Mouse (Mus musculus): Measurements from ENCODE around the gene Nlgn2. TPM values are rescaled to one million over a fixed set of nuclear protein-coding genes. Genes with fewer than 3 reads are reported as not detected.

Nlgn2 gene
- total RNA-seq (2021) = 10 to 100 TPM; 11.0 to 11.6 TPM

DNA sequence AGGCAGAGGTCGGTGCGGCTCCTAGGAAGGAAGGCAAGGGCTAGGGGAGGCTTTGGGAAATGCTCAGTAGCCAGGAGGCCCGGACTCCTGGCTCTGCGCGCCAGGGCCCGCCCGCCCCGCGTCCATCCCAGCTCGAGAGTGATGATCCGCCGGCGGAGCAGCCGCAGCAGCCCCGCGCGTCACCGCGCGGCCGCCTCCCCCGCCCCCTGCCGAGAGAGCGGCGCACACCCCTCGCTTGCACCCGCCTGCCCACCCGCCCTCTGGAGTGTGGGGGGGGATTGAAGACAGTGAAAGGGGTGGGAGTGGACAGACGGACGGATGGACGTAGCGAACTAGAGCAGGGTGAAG, at the start of gene Nlgn2:
Nlgn2 (minus strand) TSS at position 181 of the 348 bp plus-strand sequence.
- no peak for DNase-seq

DNA sequence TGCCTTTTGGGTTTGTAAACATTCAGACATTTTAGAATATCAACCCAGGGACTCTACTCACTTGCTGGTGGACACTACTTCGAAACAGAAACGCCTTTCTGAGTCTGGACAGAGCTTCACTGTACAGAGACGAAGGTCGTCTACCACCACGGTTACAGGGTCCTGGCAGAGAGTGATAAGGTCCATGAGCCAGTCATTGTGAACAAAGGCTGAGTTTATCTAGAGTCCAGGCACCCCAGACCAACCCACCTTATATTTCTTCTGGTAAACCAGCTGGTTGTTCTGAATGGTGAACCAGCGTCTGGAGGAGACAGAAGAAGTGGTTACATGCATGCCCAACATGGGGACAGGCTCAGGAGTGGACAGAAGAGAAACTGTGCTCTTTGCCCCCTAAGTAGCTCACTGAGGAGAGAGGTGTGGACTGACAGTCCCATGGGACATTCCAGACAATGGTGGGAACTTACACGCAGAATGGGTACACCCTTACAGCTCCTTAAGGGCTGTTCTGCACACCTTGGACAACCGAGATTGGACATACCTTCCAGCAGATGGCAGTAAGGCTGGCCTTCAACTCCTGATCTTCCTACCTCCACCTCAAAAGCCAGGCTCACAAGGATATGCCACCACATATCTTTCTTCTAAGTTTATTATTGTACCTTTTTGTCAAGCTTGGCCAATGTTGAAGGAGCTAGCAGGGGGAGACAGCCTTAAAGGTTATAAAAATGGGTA, 49.5 kb upstream of the Nlgn2 start:
- no peak for DNase-seq

DNA sequence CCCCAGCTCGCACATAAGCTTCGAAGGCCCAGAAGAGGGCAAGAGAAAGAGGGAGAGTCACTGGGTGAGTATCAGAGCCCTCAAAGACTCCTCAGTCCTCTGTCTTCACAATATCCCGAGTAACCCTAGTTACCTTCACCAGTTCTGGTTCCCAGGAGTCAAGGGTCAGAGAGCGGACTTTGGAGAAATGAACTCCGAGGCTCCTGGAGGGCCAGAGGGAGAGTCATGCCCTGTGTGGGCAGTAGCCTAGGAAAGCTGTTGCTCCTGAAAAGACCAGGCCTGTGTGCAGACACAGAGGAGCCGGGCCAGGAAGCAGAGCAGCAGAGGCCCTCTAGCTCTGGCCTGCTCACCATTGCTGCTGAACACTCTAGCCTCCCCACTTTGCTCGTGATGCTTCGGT, 47.1 kb upstream of the Nlgn2 start:
- no peak for DNase-seq

DNA sequence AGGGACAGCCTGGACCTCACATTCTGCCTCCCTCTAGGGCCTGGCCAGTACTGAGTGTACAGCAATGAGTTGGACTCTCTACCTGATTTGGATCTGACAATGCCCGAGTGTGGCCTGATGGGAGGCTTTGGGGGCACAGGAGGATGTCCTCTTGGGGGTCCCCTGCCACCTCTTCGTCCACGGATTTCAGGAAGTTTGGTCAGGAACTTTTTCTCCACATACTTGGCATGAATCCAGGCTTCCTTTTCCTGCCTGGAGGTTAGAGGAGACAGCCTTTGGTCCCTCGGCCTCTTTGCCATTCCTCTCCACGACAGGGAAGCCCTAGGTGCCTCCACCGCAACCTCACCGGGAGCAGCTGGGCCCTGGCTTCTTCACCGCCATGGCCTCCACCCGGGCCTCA, 46.7 kb upstream of the Nlgn2 start:
- DNase-seq = no peak

DNA sequence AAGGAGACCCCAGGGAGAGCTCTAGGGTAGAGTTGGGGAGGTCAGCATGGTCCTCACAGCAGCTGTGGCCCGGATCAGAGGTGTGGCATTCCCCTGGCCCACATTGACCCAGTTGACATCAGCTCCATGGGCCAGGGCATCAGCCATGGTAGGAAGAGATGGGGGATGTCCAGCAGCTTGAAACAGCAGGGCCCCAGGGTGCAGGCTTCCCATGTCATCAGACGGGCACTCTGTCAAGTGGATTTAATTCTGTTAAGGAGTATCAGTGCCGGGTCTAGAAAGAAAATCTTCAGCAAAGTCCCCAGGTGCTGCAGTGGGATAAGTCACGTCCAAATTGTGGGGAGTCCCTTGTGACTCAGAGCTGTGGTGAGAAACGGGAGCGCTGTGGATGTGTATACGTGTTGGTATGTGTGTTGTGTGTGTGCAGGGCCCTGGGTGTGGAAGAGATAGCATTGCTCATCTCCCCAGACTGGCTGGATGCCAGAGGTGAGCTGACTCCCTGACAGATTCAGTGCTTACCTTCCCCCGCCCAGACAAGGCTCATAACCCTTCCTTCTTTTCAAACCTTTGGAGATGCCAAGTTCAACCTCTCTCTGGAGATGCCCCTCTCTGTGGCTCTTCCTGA, 46.1 kb upstream of the Nlgn2 start:
- peak; percentile 37 for DNase-seq

DNA sequence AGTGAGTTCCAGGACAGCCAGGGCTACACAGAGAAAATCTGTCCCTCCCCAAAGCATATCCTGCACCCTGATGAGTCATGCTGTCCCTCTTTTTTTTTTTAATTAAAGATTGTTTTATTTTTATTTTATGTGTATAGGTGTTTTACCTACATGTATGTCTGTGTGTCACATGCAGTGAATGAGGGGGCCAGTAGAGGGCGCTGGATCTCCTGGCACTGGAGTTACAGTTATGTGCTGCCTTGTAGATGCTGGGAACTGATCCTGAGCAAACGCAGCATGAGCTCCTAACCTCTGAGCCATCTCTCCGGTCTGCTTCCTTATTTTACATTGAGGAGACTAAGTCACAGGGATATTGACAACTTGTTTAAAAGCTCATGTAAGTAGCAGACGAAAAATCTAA, 45.5 kb upstream of the Nlgn2 start:
- peak; percentile 41 for DNase-seq

DNA sequence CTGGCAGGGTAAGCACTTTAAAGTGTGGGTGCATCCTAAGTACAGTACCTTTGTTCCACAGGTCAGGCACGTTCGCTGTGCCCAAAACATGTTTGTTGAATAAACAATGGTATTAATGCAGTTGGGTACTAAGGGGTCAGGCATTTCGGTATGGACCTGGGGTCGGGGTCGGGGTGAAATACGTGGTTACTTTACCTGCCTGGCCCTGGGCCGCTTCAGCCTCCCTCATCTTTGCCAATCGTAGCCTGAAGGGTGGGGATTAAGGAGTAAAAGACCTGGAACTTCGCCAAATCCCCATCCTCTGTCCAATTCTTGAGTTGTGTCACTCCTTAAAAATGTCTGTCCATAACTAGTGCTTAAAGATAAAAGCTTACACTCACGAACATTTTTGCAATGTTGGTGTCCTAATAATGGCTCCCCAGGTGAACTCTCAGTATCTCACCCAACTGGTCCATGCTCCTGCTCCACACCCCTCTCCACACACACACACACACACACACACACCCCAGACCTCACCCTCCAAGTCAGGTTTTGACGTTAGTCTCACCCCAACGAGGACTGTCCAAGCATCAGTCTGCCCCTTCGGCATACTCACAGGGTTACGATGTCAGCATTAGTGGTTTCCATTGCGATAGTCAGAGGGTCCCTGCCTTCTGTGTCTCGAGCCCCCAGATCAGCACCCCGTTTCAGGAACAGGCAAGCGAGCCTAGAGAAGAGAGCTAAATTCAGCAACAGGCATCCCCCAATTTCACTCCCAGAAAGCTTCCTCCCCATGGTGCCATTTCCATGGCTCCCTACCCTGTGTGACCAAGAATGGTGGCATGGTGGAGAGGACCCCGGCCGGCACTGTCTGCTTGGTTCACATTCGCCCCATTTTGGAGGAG, 44.4 kb upstream of the Nlgn2 start:
- DNase-seq = no peak

DNA sequence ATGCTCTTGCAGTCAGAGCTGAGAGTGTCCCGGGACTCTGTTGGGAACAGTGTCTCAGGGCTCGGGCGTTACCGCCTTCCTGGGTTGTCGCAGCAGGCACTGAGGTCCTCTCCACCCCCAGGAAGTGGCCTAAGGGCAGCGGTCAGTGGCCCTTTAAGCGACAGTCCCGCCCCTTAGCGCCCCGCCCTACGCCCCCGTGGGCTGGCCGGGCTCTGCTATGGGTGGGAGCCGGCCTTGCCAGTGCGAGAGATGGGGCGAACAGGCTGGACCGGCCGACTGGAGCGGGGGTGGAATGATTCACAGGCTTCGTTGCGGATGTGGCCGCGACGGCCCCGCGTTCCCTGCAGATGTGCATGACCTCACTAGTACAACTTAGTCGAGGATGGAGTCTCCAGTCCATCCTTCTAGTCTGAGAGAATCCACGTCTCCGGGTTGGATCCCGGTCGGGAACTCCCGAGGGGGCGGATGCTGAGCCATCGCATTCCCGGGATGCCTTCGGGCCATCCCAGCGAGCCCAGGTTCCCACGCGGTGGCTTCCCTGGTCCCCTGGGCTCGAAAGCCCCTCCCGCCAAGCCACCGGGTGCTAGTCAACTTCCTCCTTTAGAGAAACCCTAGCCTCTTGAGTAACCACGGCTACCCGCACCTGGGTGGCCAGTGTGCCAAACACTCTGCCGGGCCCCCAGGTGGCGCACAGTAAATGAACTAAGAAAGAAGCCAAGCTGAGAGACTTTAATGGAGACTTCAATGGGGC, 43.4 kb upstream of the Nlgn2 start, which contains the start of gene Kctd11:
Kctd11 (minus strand) TSS at position 554 of the 751 bp plus-strand sequence.
- peak; percentile 91 for DNase-seq

DNA sequence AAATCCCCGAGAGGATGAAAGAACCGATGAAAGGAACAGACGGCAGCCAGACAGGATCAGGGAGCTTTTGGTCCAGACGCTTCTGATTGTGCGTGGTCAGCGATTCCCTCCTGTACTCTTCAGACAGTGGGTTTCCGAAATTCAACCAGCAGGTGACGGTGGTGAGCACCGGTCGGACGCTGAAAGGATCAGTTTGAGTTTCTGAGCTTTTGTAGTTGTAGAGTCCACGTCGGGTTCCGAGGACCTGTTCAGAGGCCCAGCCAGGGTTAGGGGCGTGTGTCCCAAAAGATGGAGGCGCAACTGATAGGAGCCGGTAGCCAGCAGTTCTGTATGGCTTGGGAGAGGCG, 42.9 kb upstream of the Nlgn2 start:
- DNase-seq = peak; percentile 82

DNA sequence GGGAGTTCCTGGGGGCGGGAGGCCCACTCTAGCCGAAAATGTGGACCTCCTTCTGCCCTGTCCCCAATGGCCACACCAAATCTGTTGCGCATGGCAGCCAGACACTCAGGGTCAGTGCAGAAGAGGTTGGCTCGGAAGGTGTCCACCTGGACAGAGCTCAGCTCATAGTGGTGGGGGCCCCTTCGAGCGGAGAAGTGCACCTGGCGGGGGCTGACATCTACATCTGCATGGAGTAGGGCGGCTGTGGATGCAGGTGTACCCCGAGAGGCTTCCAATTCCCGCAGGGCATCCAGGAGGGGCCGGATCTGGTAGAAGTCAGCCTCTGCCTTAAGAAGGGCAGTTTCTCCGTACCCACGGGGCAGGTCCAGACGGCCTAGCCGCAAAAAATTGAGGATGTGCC, 42.1 kb upstream of the Nlgn2 start:
- DNase-seq = no peak

DNA sequence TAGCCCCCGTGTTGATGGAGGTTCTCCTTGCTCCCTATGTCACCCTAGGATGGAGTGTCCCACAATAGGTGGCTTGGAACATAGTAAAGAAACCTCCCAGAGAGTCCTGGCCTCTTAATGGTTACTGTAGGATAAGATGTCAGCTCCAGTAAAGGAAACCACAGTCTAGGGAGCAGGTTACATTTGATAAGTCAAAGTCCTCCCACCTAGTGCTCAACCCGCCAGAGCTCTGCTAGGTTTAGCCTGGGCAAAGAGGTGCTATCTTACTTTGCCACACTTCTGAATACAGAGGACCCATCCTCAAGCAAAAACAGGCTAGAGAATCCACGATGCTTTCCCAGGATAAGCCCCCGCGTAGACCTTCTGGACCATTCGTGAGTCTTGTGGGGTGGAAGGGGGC, 41.4 kb upstream of the Nlgn2 start:
- no peak for DNase-seq

DNA sequence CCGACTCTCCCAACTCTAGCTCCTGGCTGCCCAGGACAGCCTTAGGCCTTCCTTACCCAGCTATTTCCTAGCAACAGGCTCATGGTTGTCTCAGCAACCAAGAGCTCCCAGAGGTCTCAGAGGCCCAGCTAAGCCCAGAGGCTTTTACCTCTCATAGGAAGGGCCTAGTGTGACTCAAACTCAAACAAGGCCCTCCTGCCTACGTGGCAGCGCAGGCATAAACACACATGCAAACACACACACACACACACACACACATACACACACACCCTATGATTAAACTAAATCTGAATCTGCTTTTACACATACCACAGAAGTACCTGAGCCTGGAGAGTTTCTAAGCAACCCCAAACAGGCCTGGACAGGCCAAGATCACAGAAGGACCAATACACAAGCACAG, 40.8 kb upstream of the Nlgn2 start:
- DNase-seq = no peak

DNA sequence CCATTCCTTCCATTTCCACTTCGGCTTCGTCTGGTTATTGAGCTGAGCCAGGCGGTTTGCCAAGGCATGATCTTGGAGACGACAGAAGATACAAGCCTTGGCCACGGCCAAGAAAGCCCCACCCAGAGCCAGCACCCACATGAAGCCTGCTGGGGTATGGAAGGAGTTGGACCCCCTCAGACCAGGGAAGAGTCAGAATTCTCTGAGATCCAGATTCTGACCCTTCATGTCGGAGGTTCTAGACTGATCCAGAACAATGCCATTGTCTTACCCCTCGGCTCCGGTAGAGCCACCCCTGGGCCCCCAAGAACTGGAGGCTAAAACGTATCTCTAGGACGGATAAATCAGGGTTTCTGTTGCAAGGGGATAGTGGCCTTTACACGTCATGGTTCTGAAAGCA, 40.3 kb upstream of the Nlgn2 start, which contains the start of gene Tmem95:
Tmem95 (minus strand) TSS at position 141 of the 400 bp plus-strand sequence.
- DNase-seq = peak; percentile 23

DNA sequence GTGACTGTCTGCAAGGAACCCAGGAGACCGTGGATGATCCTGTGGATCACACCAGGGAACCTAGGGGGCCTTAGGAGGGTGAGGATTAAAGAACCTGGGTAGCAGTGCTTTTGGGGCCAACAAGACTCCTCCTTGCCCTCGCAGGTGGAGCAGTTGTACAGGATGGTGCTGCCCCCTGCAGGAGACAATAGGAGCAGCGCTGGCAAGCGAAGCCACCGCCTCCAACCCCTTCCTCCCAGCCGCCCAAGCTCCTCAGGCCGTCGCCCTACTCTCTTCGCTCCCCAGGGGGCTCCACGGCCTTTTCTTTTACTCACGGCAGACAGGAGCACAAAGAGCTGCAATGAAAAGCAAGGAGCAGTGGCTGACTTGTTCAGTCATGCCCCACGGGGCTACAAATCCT, 39.3 kb upstream of the Nlgn2 start:
- DNase-seq = peak; percentile 95

DNA sequence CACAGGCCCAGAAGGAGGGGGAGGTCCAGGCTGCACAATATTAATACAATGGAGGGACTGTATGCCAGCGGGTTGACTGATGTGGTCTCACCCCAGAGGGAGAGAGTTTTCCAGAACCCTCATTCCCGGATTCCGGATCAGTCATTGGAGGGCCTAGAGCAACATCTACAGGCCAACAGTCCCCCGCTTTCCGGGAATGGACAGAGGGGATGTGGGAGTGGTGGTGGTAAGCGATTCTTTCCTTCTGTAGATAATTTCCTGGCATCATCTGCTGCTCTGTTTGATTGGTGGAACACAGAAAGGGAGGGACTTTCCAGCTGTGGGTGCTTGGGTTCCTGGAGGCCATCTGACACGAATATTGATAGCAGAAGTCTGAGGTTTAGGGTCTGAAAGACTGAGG, 38.6 kb upstream of the Nlgn2 start:
- peak; percentile 73 for DNase-seq

DNA sequence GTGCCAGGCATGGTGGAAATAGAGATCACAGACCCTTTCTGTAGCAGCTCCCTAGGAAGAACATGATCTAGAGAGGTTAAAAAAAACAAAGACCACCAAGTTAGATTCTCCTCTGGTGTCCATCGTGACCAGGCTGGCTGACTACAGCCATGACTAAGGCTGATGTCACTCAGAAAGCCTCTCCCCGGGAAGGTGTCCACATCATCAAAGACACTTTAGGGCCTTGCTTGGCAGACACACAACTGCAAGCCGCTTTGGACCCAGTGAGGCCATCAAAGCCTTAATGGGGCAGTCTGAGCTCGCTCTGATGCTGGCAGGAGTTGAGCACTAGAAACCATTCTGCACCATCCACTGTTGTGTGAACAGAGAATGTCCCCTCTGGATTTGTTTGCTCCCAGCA, 34.9 kb upstream of the Nlgn2 start:
- DNase-seq = no peak

DNA sequence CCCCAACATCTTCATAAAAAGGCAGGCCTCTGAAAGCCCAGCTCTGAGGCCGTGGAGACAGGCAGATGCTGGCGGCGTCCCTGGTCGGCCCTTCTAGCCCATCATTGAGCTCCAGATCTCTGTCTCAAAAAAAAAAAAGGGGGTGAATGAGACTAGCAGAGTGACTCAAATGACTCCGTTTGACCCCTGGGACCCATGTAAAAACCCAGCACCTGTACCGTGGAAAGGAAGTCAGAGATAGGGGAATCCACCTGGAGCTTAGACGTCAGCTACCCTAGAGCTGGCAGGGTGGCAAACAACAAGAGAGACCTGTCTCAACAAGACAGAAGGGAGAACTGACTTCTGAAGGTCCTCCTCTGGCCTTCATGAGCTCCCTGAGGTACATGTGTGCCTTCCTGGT, 34.2 kb upstream of the Nlgn2 start:
- no peak for DNase-seq

DNA sequence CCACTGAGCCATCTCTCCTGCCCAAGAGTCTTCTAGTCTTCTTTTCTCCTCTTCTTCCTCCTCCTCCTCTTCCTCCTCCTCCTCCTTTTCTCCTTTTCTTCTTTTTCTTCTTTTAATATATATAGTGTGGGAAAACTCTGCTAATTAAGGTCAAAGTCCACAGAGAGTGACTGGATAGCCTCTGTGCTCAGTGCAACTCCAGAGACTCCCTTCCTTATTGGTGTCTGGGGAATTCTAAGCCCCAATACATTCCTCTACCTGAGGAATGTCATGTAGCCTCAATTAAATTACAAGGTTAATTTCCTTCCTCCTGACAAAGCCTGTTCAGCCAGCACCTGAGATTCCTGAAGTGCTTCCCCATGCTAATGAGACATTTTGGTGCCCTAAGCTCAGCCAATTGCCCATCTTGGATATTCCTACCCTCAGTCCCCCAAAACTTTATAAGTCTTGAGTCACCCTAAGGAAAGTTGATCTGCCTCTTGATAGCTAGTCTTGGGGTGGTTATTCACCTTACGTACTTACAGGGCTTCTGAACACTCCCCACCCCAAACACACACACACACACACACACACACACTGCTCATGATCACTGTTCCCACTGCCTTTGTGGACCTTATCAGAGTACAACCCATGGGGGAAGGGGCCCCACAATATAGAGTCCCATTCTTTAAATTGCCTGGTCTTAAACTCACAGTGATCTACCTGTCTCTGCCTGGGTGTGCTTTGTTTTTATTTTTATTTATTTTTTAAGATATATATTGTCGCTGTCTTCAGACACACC, 32.9 kb upstream of the Nlgn2 start:
- DNase-seq = no peak

DNA sequence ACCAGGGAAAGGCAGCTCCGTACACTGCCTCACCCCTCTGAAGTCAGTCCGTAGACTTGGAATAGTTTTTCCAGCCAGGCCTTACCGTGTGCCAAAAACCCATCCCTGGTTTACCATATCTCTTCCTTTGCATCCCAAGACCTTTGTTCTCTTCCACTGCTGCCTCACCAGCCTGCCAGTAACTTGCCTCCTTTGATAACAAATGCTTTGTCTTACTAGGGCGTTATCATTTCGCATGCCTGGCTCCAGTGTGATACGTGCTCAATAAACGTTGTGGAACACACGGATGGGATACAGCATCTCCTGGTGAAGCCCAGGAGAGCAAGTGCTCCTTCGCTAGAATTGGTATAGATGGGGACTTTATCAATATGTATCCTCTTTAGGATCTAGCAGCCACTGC, 29.8 kb upstream of the Nlgn2 start:
- DNase-seq = no peak

DNA sequence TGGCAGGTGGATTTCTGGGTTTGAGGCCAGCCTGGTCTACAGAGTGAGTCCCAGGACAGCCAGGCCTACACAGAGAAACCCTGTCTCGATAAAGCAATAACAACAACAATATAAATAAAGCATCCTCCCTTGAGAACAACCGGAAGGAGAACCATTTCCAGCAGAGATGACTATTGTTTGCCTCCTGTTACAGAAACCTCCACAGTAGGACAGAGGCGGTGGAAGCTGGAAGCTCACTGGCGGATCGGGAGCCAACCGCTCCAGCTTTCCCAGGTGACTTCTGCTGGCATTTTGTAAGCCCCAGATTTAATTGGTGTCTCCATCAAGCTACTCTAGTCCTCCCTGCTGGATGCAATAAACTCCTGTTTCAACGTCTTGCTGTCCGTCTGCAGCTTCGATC, 28.0 kb upstream of the Nlgn2 start:
- no peak for DNase-seq

DNA sequence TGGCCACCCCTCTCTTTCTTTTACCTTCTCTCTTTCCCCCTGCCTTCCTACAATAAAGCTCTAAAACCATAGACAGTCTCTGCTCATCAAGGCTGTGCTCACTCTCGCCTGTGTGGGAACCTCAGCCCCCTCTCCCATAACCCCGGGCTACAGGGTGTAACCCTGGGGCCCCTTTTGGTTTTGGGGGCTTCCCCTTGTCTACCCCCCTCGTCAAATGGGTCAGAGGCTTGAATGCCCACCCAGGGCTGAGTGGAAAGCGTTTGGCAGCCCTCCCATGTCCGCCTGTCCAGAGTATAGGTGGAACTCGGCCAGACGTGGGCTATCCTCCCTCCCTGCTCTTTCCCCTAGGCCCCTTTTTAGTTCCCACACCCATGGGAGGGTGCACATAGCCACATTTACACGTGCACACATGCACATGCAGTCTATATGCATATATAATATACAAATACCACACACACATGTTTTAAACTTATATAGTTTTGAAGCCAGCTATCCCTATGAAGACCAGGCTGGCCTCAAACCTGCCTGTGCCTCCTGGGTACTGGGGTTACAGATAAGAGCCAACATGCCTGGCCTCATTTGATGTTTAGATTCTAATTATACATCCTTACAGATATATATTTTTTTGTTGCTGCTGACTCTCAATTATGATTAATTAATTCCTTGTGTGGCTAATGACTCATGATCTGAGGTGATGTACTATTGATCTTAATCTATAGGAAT, 26.7 kb upstream of the Nlgn2 start:
- no peak for DNase-seq

Measured in heart, postnatal 4 days (tissue).